Mouse (Mus musculus) lung, adult 2 months (tissue): ENCODE data around the gene Irgm2.

ENCODE experiments used
- CTCF ChIP-seq: fragments of 200-500 bp; IDR thresholded peaks from 2 replicates; pipeline ENCODE4 v1.5.1; 2011; ENCODE audit warnings: mild to moderate bottlenecking, low read length, control low read depth; ENCODE audit not compliant: insufficient read depth
- POLR2A ChIP-seq: fragments of 200-500 bp; IDR thresholded peaks from 2 replicates; pipeline ENCODE4 v1.6.1; 2011; ENCODE audit warnings: low read depth, mild to moderate bottlenecking, control low read depth, low read length, borderline replicate concordance; ENCODE audit errors: extremely low read depth

DNA sequence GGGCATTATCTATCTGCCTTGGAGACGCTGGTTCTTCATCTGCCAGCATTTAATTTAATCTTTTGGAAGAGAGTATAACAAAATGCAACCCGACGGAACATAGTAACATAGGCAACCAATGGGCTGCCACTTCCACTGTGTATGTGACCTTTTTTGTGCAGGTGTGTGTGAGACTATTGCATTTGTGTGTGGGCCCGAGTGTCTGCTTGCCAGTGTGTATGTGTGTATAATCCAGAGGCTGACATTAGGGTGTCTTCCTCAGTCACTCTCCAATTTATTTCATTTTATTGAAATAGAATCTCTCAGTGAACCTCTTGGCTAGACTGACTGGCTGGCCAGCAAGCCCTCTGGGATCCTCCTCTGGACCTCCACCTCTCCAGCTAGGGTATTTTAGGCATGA is 808 bp downstream of the Irgm2 start:
- TF ChIP-seq POLR2A (no peak), CTCF (no peak)
